Mouse (Mus musculus) limb, embryonic 11.5 days (tissue): ENCODE results near the gene Stat1. TPM values are rescaled to one million over a fixed set of nuclear protein-coding genes. Genes with fewer than 3 reads are reported as not detected.

Source experiments
- ATAC-seq: fragments of 200-750 bp; cut with Nextera tagmentation; 2 replicates; pipeline ENCODE4 v1.8.0; 2017; ENCODE audit warnings: low read depth; ENCODE audit not compliant: insufficient number of reproducible peaks, low FRiP score, low TSS enrichment
- DNase-seq: peaks from one replicate; pipeline ENCODE4 v3.0.0-alpha.2; 2015; ENCODE audit warnings: low spot score
- H3K27ac ChIP-seq: fragments of 300-500 bp; sonication (generic); replicated peaks from 2 replicates; pipeline ENCODE4 v1.5.1; 2014; ENCODE audit warnings: low read depth, mild to moderate bottlenecking, low read length
- H3K27me3 ChIP-seq: fragments of 300-500 bp; sonication (generic); 2 replicates; pipeline ENCODE4 v1.6.1; 2014; ENCODE audit warnings: mild to moderate bottlenecking, low read length, mixed read lengths; ENCODE audit not compliant: control insufficient read depth, insufficient read depth
- H3K36me3 ChIP-seq: fragments of 300-500 bp; sonication (generic); 2 replicates; pipeline ENCODE4 v1.6.1; 2014; ENCODE audit warnings: mild to moderate bottlenecking, low read length, moderate library complexity, mixed read lengths; ENCODE audit not compliant: control insufficient read depth, insufficient read depth
- H3K4me1 ChIP-seq: fragments of 300-500 bp; sonication (generic); 2 replicates; pipeline ENCODE4 v1.6.1; 2014; ENCODE audit warnings: low read length, mixed read lengths; ENCODE audit not compliant: control insufficient read depth, insufficient read depth
- H3K4me2 ChIP-seq: fragments of 300-500 bp; sonication (generic); 2 replicates; pipeline ENCODE4 v1.6.1; 2014; ENCODE audit warnings: low read depth, mild to moderate bottlenecking, moderate library complexity; ENCODE audit not compliant: severe bottlenecking
- H3K4me3 ChIP-seq: fragments of 300-500 bp; sonication (generic); 2 replicates; pipeline ENCODE4 v1.5.1; 2014; ENCODE audit warnings: low read depth, low read length
- H3K9ac ChIP-seq: fragments of 300-500 bp; sonication (generic); 2 replicates; pipeline ENCODE4 v1.6.1; 2014; ENCODE audit warnings: mild to moderate bottlenecking, low read length
- H3K9me3 ChIP-seq: fragments of 300-500 bp; sonication (generic); 2 replicates; pipeline ENCODE4 v1.6.1; 2016; ENCODE audit warnings: low read length; ENCODE audit not compliant: control insufficient read depth
- WGBS: fragments of 180-500 bp; shearing (Covaris S2); extraction: QIAGEN DNeasy Blood & Tissue Kit; methylation state at CpG from one replicate; pipeline ENCODE4 v1.1.7; 2014; 5-methylcytosine and 5-hydroxymethylcytosine counted together
- polyA plus RNA-seq: library from polyadenylated mRNA; unstranded; fragments of >200 nt; fragmentation: Nextera tagmentation; extraction: Ambion mirVana; gene quantifications from 2 replicates; pipeline ENCODE4 v1.2.1, GENCODE M21; 2014

The Stat1 gene
- polyA plus RNA-seq, 1 experiment from 2014 or later, result 14.9 TPM

GRCm38 (mm10) chr1:52148696-52149095 lies 29.5 kb downstream of the Stat1 start:
- ATAC-seq, result no peak
- no peak for DNase-seq
- no peaks in the 10 kb centered on the region for H3K9me3 ChIP-seq
- H3K27ac ChIP-seq, result no peak overlapping the region
- H3K4me1 ChIP-seq, result peaks cover 10% of the 10 kb centered on the region
- H3K27me3 ChIP-seq, result no peaks in the 10 kb centered on the region
- WGBS, result 76% methylated on average over 7 of the region's 7 CpGs
- no peaks in the 10 kb centered on the region for H3K36me3 ChIP-seq
- no peak overlapping the region for H3K4me2 ChIP-seq
- H3K9ac ChIP-seq, result no peak overlapping the region
- no peak overlapping the region for H3K4me3 ChIP-seq

GRCm38 (mm10) chr1:52149934-52150346 lies 30.7 kb downstream of the Stat1 start:
- WGBS, result 59% methylated on average over 9 of the region's 9 CpGs
- no peak overlapping the region for H3K27ac ChIP-seq
- DNase-seq, result no peak
- no peak overlapping the region for H3K4me2 ChIP-seq
- no peaks in the 10 kb centered on the region for H3K36me3 ChIP-seq
- no peak overlapping the region for H3K9ac ChIP-seq
- 0 out of 2 replicates have a peak, but pooled peaks have one; percentile 44 for ATAC-seq
- no peaks in the 10 kb centered on the region for H3K27me3 ChIP-seq
- H3K9me3 ChIP-seq, result no peaks in the 10 kb centered on the region
- H3K4me3 ChIP-seq, result no peak overlapping the region
- peaks cover 10% of the 10 kb centered on the region for H3K4me1 ChIP-seq

DNA sequence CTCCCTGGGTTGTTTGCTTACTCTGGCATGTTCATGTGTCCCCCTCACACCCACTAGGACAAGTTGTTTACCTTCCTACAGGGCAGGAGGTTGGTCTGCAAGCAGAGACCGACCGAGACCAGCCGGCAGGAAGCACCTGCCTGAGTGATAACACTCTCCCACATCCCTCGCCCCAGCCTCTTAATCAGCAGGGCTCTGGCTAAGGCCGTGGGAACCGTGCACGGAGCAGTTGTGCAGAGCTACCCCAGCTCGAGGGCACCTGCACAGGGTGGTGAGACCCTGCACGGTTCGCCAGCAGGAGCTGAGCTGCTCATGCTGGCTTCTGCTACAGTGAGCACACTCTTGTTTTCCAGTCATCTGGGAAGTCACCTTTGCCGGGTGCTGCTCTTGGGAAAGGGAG lies 31.4 kb downstream of the Stat1 start:
- H3K4me1 ChIP-seq, result peaks cover 10% of the 10 kb centered on the region
- no peak overlapping the region for H3K4me3 ChIP-seq
- no peaks in the 10 kb centered on the region for H3K9me3 ChIP-seq
- H3K9ac ChIP-seq, result no peak overlapping the region
- no peak overlapping the region for H3K4me2 ChIP-seq
- H3K27ac ChIP-seq, result no peak overlapping the region
- no peaks in the 10 kb centered on the region for H3K36me3 ChIP-seq
- no peaks in the 10 kb centered on the region for H3K27me3 ChIP-seq
- 51% methylated on average over 11 of the region's 11 CpGs for WGBS
- no peak for DNase-seq
- ATAC-seq, result no peak

DNA sequence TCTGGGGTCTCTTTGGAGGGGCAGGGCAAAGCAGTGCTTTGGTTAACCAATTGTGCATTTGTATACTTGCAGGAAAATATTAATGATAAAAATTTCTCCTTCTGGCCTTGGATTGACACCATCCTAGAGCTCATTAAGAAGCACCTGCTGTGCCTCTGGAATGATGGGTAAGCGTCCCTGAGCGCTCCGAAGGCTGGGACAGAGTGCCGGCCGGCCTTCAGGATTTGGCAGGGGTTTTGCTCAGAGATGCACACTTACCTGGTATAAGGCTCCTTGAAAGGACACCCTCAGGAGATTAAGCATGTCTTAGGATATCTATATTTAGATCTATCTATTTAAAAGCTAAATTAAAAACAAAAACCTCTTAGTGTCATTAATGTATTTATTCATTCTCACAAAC lies 31.9 kb downstream of the Stat1 start:
- no peaks in the 10 kb centered on the region for H3K9me3 ChIP-seq
- DNase-seq (no peak), ATAC-seq (no peak)
- H3K4me1 ChIP-seq, result peaks cover 10% of the 10 kb centered on the region
- H3K27me3 ChIP-seq, result no peaks in the 10 kb centered on the region
- no peak overlapping the region for H3K27ac ChIP-seq
- H3K36me3 ChIP-seq, result no peaks in the 10 kb centered on the region
- H3K9ac ChIP-seq, result no peak overlapping the region
- no peak overlapping the region for H3K4me3 ChIP-seq
- 94% methylated on average over 5 of the region's 5 CpGs for WGBS
- H3K4me2 ChIP-seq, result no peak overlapping the region

GRCm38 (mm10) chr1:52152369-52152768 lies 33.1 kb downstream of the Stat1 start:
- H3K9me3 ChIP-seq, result no peaks in the 10 kb centered on the region

GRCm38 (mm10) chr1:52152936-52153335 lies 33.7 kb downstream of the Stat1 start:
- Histone ChIP-seq H3K4me3 (no peak overlapping the region), H3K27me3 (no peaks in the 10 kb centered on the region), H3K27ac (no peak overlapping the region), H3K9me3 (no peaks in the 10 kb centered on the region), H3K4me1 (peaks cover 10% of the 10 kb centered on the region), H3K4me2 (no peak overlapping the region), H3K36me3 (no peaks in the 10 kb centered on the region), H3K9ac (no peak overlapping the region)
- no peak for ATAC-seq
- WGBS, result 47% methylated on average over 3 of the region's 3 CpGs
- DNase-seq, result no peak

More at GRCm38 (mm10) chr1:52152369-52152768, 33.1 kb downstream of the Stat1 start:
- H3K4me1 ChIP-seq, result peaks cover 10% of the 10 kb centered on the region
- H3K9ac ChIP-seq, result no peak overlapping the region
- no peak overlapping the region for H3K4me3 ChIP-seq
- 69% methylated on average over 13 of the region's 13 CpGs for WGBS
- no peaks in the 10 kb centered on the region for H3K27me3 ChIP-seq
- H3K27ac ChIP-seq, result no peak overlapping the region
- ATAC-seq (no peak), DNase-seq (no peak)
- no peaks in the 10 kb centered on the region for H3K36me3 ChIP-seq
- no peak overlapping the region for H3K4me2 ChIP-seq

DNA sequence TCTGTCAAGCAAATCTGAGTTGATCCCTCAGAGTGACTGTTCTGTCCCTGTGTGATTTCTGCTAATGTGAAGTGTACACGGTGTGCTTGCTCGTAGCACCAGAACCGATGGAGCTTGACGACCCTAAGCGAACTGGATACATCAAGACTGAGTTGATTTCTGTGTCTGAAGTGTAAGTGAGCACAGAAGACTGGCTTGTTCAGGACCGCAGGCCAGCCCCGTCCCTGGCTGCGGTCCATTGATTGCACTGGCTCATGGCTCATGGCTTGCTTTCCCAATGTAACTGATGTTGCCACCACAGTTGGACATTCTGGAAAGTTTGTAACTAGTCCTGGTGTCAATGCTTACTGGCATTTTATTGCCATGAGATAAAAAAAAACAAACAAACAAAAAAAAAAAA lies 35.6 kb downstream of the Stat1 start:
- Histone ChIP-seq H3K4me3 (no peak overlapping the region), H3K9ac (no peak overlapping the region), H3K9me3 (no peaks in the 10 kb centered on the region), H3K36me3 (no peaks in the 10 kb centered on the region), H3K27ac (no peak overlapping the region), H3K27me3 (no peaks in the 10 kb centered on the region), H3K4me1 (peaks cover 14% of the 10 kb centered on the region), H3K4me2 (no peak overlapping the region)
- 95% methylated on average over 8 of the region's 8 CpGs for WGBS
- no peak for DNase-seq
- ATAC-seq, result no peak

- Histone ChIP-seq H3K36me3 (no peaks in the 10 kb centered on the region), H3K27me3 (no peaks in the 10 kb centered on the region), H3K4me1 (0 out of 2 replicates have a peak, but pooled peaks cover 4% of the 10 kb centered on the region), H3K27ac (no peak overlapping the region), H3K4me2 (no peak overlapping the region), H3K9me3 (no peaks in the 10 kb centered on the region), H3K4me3 (no peak overlapping the region), H3K9ac (no peak overlapping the region)
- 91% methylated on average over 10 of the region's 10 CpGs for WGBS
- DNase-seq (no peak), ATAC-seq (no peak)
These were observed 37.1 kb downstream of the Stat1 start for GRCm38 (mm10) chr1:52156351-52156750.

GRCm38 (mm10) chr1:52158040-52158439 lies 38.8 kb downstream of the Stat1 start:
- Histone ChIP-seq H3K4me2 (no peak overlapping the region), H3K27ac (no peak overlapping the region), H3K9ac (no peak overlapping the region), H3K36me3 (no peaks in the 10 kb centered on the region), H3K27me3 (no peaks in the 10 kb centered on the region), H3K4me3 (no peak overlapping the region), H3K4me1 (0 out of 2 replicates have a peak, but pooled peaks cover 4% of the 10 kb centered on the region), H3K9me3 (no peaks in the 10 kb centered on the region)
- ATAC-seq, result no peak
- DNase-seq, result no peak
- WGBS, result 98% methylated on average over 2 of the region's 2 CpGs
